Mouse (Mus musculus) T-helper 1 cell (primary cell): ENCODE measurements around the gene Cyb561a3.

Experiments used
- in situ Hi-C: fragments of 300-600 bp; cut with MboI, MseI; formaldehyde crosslinking; loops from one replicate; pipeline ENCODE4 v1.15.1; 2025; ENCODE audit warnings: high pct_unique_total_duplicates

Cyb561a3 gene

GRCm38 (mm10) chr19:10590301-10590700 lies 13.3 kb downstream of the Cyb561a3 start:
- in situ Hi-C loops = loop anchor here (5.0 kb wide), 1 partner anchor 38 kb away; no protein-coding TSS in a partner anchor

- in situ Hi-C loops = loop anchor here (5.0 kb wide), 1 partner anchor 40 kb away; no protein-coding TSS in a partner anchor
Measured at GRCm38 (mm10) chr19:10591659-10592377, 14.8 kb downstream of the Cyb561a3 start.

GRCm38 (mm10) chr19:10598188-10598587 lies 21.2 kb downstream of the Cyb561a3 start:
- in situ Hi-C loops = no loop called here

- in situ Hi-C loops = no loop called here
Measured at GRCm38 (mm10) chr19:10599648-10600047, 22.7 kb downstream of the Cyb561a3 start.

- in situ Hi-C loops = no loop called here
Measured at GRCm38 (mm10) chr19:10602247-10602769, 25.3 kb downstream of the Cyb561a3 start.

GRCm38 (mm10) chr19:10602787-10603186 lies 25.8 kb downstream of the Cyb561a3 start:
- in situ Hi-C loops = no loop called here

- in situ Hi-C loops = no loop called here
Measured at GRCm38 (mm10) chr19:10603660-10604523, 26.9 kb downstream of the Cyb561a3 start.

- in situ Hi-C loops = no loop called here
Measured at GRCm38 (mm10) chr19:10604534-10604933, 27.6 kb downstream of the Cyb561a3 start.

GRCm38 (mm10) chr19:10605293-10605900 lies 28.4 kb downstream of the Cyb561a3 start, which contains the start of the genes Ddb1 and Tkfc:
TSS of gene Ddb1 (plus strand) at chr19:10605327.
TSS of gene Tkfc (minus strand) at chr19:10605654.
- in situ Hi-C loops = no loop called here

GRCm38 (mm10) chr19:10605901-10606622 lies 29.1 kb downstream of the Cyb561a3 start:
- in situ Hi-C loops = no loop called here

GRCm38 (mm10) chr19:10608573-10609240 lies 31.7 kb downstream of the Cyb561a3 start:
- in situ Hi-C loops = no loop called here

GRCm38 (mm10) chr19:10634106-10634871 lies 57.3 kb downstream of the Cyb561a3 start, which contains the start of gene Vwce:
TSS of gene Vwce (plus strand) at chr19:10634213.
- in situ Hi-C loops = no loop called here

- in situ Hi-C loops = no loop called here
Measured at GRCm38 (mm10) chr19:10634872-10635318, 57.9 kb downstream of the Cyb561a3 start.

- in situ Hi-C loops = no loop called here
Measured at GRCm38 (mm10) chr19:10637840-10638239, 60.9 kb downstream of the Cyb561a3 start.

- in situ Hi-C loops = no loop called here
Measured at GRCm38 (mm10) chr19:10640080-10640479, 63.1 kb downstream of the Cyb561a3 start.

- in situ Hi-C loops = no loop called here
Measured at GRCm38 (mm10) chr19:10640589-10641378, 63.8 kb downstream of the Cyb561a3 start.
